Mouse (Mus musculus) adrenal gland, postnatal 10 days (tissue): ENCODE measurements around the gene Gm49450. TPM values are rescaled to one million over a fixed set of nuclear protein-coding genes. Genes with fewer than 3 reads are reported as not detected.
"Not testable (repeated sequence)": the region's sequence is repeated elsewhere in the genome, so short reads cannot be mapped to it uniquely, and the experiment has no call there.

Experiments used
- DNase-seq: peaks from one replicate; pipeline ENCODE4 v3.0.0; 2021; ENCODE audit warnings: mixed read lengths
- total RNA-seq, 2 experiments: library from RNA; stranded (reverse); gene quantifications; 2 replicates each; pipeline ENCODE4 v1.2.3; 2021

Gm49450 gene
- total RNA-seq, 2 experiments from 2014 or later, result not detected

DNA sequence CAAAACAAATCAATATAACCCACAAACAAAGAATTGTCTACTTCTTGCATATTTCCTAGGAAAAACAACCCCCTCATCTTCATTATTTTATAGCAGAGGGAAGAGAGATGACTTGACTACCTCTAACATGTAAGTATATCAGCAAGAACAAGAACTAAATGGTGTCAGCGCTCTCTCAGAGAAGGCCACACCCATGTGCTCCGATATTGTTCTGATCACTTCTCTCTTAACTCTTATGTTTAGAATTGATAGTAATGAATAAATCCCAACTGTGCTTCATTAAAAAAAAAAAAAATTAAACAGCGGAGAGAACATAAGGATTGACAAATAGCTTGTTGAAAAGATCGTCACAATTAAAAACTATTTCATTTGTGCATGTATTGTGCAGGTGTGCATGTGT lies 2.0 kb upstream of the Gm49450 start:
- no peak for DNase-seq

- peak; percentile 39 for DNase-seq
Observed at GRCm38 (mm10) chr15:98954425-98955253, 1.3 kb upstream of the Gm49450 start.

- peak; percentile 79 for DNase-seq
Observed at GRCm38 (mm10) chr15:98952751-98953400, 475 bp downstream of the Gm49450 start.

- DNase-seq, result no peak
Observed at GRCm38 (mm10) chr15:98952063-98952455, 1.3 kb downstream of the Gm49450 start.

GRCm38 (mm10) chr15:98951122-98952062 lies 2.0 kb downstream of the Gm49450 start:
- DNase-seq, result not testable (repeated sequence)

DNA sequence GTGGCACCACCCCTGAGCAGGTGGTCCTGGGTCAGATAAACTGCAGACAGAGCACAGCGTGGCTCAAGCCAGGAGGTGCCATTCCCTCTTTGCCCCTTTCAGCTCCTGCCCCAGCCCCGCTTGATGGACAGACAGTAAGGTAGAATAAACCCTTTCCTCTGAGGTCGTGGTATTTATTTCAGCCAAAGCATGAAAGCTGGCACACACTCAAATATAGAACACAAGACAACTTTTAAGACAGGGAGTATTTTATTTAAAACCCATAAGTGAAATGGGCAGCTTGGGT lies 3.8 kb downstream of the Gm49450 start:
- no peak for DNase-seq

DNA sequence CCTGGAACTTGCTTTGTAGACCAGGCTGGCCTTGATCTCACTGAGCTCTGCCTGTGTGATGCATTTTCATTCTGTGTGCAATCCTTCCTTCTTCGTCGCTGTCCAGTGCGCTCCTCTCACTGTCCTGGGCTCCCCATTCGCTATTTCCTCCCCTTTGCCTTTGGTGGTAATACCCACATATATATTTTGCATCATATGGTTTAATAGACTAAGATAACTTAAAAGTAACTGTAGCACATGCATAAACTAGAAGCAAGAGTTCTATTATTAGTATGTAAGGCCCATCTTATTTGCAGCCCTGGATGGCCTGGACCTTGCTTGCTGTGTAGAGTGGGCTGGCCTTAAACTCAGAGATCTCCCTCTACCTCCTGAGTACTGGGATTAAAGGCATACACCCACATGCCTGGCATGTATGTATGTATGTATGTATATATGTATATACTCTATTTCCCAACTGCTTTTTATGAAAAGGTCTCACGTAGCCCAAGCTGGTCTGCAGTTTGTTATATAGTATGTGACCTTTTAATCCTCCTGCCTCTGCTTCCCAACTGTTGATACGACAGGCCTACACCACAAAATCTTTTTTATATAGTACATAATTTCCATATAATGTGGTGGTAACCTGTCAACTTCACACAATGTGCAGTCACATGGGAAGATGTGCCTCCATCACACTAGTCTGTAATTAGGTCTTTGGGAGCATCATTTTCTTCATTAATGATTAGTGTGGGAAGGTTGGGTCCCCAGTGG lies 4.3 kb downstream of the Gm49450 start:
- DNase-seq, result no peak

DNA sequence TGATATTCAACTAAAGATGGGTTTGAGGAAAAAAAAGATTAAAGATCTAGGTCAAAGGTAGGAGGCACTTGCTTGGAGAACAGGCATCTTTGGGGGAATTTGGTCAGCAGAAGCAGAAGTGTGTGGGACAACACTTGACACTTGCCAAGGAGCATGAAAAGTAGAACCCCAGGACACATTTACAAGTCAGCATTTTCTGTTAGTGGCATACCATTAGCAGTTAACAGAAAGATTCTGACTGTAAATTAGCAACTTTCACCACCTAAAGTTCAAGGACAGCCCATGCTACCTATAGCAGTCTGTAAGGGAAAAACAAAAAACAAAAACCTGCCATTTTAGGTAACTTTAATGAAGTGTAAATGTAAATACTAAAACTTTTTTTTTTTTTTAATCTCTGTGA lies 5.0 kb downstream of the Gm49450 start:
- no peak for DNase-seq

DNA sequence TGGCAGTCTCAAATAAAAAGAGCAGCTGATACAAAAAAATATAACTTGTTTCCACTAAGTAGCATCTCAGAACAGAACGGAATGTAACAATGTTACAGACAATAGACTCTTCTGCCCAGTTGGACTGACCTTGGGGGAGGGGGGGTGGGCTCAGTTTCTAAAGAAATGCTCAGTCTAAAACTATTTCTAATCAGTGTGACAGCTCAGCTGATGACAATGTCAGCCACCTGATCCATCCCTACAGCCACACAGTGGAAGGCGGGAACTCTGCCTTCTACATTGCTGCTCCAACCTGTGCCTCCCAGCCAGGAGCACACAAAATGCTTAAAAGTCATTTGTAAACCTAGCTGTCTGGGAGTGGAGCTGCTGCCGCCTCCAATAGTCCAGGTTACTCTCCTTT lies 5.5 kb downstream of the Gm49450 start:
- no peak for DNase-seq

DNA sequence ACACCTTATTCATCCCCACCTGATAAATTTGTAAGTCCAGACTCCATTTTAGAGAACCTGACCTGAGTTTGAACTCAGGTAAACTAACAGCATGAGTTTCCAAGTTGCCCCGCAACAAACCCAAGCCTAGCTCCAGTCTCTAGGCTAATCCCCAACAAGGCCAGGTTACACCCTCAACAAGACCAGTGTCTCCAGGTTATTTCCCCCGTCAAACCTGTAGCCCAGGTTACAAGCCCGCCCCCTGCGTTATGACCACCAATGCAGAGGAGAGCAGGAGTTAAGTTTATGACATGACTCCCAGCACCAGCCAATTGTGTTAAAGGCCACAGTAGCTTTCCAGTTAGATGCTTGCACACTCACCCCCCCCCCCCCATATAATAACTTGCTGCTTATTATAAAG lies 10.2 kb downstream of the Gm49450 start:
- DNase-seq, result no peak

GRCm38 (mm10) chr15:98942081-98942480 lies 11.3 kb downstream of the Gm49450 start:
- peak; percentile 67 for DNase-seq

GRCm38 (mm10) chr15:98941539-98941938 lies 11.8 kb downstream of the Gm49450 start:
- DNase-seq, result no peak

GRCm38 (mm10) chr15:98940816-98941215 lies 12.5 kb downstream of the Gm49450 start:
- DNase-seq, result peak; percentile 62

GRCm38 (mm10) chr15:98934217-98934839 lies 19.0 kb downstream of the Gm49450 start, which contains the start of gene Tuba1b:
Gene Tuba1b, minus strand, starts transcription at chr15:98934565.
- peak; percentile 95 for DNase-seq

DNA sequence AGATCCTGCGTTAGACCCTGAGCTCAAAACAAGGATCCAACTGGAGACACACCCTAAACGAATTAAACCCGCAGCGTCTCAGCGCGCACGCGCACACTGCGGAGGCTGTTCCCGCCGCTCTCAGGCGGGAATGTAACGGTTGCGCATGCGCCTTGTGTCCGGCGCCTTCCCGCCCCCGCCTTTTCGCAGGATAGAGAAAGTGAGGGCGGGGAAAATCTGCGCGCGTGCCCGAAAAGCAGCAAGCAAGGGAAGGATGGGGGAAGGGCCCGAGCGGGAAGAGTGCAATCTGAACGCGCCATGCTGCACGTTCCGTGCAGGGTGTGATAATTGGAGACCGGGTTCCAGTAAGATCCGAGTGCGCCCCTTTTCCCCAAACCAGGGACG lies 19.5 kb downstream of the Gm49450 start:
- peak; percentile 96 for DNase-seq

DNA sequence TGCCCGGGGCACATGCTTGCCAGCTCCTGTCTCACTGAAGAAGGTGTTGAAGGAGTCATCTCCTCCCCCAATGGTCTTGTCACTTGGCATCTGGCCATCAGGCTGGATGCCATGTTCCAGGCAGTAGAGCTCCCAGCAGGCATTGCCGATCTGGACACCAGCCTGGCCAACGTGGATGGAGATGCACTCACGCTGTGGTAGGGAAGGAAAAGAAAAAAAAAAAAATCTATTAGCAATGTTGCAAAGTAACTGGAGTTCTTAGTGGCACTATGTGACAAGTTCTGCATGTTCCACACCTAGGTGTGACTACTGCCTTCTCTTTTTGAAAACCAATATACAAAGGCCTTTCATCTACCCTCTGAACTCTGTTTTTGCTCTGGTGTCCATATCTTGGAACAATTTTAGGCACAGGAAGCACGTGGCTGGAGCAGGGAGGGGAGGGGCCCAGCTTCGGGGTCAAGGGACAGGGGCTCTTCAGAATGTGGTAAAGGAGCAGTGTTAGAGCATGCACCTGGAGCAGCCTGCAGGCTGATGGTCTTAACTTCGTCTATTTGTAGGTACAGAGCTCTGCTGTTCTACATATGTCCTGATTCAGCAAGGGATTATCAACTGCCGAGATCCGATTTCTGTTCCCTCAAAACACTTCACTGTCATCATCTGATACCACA lies 20.2 kb downstream of the Gm49450 start:
- peak; percentile 22 for DNase-seq

DNA sequence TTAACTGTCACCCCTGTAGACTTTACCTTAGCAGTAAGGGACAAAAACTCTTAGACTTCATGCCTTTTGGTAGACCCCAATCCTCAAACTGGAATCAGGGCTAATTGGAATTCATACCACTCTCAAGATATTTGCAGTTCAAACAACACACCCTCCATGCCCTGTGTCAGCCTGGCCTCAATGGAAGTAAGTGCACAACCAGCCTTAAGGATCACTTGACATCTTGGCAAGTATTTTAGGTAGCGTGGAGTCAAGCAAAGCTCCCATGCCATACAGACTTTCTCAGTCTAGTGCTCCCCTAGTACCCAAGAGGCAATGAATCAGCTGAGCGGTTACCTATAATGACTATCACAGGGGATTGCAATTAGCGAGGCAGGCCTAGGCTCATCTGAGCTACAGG lies 22.4 kb downstream of the Gm49450 start:
- DNase-seq, result no peak

DNA sequence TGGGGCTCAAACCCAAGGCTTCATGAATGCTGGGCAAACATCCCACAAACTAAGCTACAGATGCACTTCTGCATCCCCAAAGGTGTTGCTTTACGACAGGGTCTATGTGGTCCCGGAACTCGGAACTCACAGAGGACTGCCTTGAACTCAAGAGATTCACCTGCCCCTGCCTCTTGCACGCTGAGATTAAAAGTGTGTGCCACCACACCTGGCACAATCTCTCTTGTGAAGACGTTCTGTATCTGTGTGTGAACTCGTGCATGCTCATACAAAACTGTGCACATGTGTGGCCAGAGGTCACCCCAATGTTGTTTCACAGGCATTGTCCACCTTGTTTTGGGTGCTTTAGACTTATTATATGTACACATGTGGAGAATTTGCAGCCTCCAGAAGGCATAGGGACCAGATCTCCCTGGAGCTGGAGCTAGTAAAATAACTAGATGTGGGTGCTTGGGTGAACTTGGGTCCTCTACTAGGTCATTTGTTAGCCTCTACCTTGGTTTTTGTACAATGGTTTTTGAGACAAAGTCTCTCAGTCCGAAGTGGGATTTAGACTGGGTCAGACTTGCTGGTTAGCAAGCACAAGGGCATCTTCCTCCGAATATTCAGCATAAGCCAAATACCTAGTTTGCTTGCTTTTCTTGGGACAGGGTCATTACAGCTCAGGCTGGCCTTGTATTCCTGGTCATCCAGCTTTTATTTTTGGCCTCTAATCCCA lies 23.2 kb downstream of the Gm49450 start:
- no peak for DNase-seq

DNA sequence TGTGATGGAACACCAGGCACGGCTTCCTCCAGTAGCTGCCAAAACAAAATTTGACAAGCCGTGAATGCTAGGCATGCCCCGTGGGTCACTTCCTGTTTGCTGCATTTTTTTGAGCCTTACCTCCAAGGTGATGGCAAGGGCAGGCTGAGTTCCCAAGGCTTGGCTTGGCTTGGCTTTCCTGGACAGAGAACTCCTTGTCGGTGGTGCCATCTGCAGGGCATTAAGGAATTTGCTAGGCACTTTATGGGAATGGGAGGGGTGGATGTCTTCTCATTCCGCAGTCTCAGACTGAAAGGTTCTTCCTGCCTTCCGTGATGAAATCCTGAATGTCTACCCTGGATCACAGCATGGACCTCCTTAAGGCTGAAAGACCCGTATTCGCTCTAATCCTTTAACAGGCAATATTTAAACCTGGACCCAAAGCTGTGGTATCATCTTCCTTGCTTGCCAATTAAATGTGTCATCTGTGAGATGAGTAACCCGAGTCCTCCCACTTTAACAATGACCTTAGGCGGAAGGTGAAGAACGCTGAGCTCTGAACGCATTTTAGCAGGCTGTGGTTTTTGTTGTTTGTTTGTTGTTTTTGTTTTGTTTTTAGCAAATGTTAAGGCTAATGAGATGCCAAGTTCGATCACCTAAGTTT lies 24.6 kb downstream of the Gm49450 start:
- DNase-seq, result peak; percentile 81

GRCm38 (mm10) chr15:98927566-98927965 lies 25.8 kb downstream of the Gm49450 start:
- DNase-seq, result no peak
